Mouse (Mus musculus) induced T-regulatory cell, adult 2 months (primary cell): ENCODE measurements around the gene Slc25a19.

ENCODE experiments used
- DNase-seq: peaks from one replicate; pipeline ENCODE4 v3.0.0-alpha.2; 2012; ENCODE audit warnings: low read depth

Slc25a19 gene

DNA sequence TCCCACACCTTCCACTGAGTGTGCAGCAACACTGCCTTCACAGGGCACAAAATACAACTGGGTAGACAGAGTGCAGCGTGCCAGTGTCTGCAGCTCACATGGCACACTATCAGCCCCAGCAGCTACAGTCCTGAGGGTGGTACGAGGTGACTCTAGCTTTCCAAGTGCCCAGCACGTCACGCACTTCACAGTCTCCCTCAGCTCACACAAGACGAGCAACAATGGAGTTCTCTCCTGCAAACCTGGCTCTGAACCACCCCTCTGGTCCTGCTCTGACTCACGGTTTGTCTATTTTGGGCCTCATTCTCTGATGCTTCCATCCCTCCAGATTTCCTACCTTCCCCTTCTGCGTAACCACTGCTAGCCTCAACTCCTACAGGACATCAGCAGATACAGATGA, 28.4 kb downstream of the Slc25a19 start:
- DNase-seq: no peak

DNA sequence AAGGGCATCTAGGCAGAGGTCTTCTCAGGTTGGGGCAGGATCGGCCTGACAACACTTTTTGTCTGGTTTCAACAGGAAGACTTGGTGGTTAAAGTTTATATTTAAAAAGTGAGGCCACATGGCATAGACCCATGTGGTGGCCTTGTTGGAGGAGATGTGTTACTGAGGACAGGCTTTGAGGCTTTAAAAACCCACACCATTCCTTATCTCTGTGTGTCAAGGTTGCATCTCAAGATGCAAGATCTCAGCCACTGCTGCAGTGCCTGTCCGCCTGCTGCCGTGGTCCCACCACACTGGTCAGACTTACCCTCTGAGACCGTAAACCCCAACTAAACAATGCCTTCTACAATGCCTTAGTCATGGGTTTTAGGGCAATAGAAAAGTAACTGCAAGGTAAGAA, 29.8 kb downstream of the Slc25a19 start:
- DNase-seq: no peak

DNA sequence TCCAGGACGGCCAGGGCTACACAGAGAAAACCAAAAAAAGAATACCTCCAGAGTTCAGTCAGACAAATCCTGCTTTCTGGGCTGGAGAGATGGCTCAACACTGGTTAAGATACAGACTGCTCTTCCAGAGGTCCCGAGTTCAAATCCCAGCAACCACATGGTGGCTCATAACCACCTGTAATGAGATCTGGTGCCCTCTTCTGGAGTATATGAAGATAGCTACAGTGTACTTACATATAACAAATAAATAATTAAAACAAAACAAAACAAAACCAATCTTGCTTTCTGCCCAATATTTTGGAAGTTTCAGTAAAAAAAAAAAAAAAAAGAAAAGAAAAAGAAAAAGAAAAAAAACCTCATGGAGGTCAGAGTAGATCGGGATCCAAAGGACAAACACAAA, 32.9 kb downstream of the Slc25a19 start:
- DNase-seq: no peak

DNA sequence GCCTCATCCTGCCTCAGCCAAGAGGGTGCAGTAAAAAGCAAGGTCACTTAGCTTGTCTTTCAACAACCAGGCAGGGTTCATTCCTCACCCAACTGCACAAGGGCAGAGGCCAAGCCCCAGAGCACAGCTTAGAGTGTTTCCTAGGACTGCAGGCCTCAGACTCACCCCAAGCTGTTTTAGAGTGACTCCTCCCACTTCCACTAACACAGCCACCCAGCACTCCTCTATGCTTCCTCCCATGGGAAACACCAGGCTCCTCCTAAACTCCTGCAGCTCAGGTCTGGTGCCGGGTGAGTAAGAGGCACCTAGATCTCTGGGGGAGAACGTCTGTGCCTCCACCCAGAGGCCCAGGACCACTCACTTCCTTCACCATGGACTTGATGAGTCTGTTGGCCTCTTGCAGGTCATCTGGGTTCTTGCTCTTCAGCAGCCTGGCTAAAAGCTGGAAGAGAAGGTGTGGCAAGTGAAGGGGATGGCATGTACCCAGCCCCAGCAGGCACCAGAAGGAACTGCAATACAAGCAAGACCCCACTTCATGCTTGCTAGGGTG, 37.5 kb downstream of the Slc25a19 start:
- no peak for DNase-seq

DNA sequence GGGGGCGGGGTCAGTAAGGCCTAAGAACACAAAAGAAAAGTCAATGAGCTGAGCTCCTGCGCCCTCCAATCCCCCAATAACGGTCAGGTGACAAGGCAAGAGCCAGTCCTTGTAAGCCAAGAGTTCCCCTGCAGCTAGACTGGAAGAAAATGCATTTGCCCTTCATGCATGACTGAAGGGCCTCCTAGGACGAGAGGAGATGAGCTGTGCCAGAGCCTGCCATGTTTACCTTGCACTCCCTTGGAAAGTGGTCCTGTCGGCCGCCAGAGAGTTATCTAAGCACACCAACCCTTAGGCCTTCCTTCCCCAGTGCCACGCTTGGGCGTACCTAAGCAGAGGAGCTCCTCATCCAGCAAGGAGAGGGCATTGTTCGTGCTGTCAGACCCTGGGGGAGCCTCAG, 40.1 kb downstream of the Slc25a19 start:
- DNase-seq: no peak

DNA sequence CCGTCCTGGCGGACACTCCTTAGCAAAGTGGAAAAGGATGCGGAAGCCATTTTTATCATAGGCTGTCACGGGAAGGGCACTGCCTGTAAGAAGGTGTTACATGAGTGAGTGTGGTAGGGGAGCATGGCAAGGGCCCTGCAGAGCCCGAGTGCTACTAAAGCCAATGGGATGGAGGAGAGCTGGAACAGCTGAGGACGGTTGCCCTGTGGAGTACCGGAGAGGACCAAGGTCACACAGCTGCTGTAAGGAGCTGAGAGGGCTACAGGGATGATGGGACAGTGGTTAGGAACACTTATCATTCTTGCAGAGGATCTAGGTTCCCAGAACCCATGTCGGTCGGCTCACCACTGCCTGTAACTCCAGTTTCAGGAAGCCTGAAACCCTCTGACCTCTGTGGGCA, 41.7 kb downstream of the Slc25a19 start:
- no peak for DNase-seq

DNA sequence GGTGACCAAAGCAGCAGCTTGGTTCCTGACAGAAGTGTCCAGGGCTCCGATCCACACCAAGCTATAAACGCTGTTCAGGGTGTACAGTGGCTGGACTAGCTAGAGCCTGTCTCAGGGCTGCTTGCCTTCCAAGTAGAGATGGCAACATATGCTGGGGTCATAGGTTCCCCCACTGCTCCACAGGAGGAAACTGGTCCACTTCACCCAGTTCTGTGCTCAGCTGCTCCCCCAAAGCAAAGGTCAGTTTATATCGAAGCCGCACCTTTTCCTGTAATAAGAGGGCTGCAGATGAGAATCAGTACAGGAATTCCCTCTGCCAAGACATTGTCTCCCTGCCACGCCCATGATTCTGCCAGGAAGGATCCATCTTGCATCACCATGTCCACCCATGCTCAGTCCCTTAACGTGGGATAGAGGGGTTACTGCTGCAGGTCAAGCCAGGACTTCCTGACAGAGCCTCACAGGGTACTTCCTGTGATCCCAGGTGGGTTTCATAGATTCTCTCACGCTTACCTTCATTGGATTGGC, 42.5 kb downstream of the Slc25a19 start:
- no peak for DNase-seq

DNA sequence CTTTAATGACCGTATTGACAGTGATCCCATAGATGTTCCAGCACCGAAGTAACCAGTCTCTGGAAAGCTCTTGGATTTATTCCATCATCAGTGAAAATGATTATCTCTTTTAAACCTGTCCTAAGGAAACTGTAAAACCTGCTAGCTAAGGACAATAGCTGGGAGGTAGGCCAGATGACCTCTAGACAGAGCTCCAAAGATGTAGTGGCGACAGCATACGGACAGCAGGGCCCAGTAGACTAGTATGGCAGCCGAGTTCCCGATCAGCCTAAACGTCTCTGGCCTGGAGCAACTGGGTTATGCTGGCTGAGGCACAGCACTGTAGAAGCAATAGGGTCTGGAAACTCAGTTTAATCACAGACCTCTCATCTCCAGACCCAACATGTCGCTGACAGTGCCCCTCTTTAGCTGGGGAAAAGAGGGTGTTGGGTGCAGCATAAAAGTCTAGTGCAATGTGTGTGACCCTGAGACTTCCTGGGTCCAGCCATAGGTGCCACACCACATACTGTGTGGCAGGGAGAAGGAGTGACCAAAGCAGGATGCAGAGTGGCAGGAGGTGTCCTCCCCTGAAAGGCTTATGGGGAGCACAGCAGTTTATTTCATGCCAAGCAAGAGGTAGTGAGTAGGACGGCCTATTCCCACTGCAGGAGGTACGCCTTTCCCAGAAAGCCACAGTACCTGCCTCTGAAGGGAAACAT, 43.6 kb downstream of the Slc25a19 start:
- no peak for DNase-seq

DNA sequence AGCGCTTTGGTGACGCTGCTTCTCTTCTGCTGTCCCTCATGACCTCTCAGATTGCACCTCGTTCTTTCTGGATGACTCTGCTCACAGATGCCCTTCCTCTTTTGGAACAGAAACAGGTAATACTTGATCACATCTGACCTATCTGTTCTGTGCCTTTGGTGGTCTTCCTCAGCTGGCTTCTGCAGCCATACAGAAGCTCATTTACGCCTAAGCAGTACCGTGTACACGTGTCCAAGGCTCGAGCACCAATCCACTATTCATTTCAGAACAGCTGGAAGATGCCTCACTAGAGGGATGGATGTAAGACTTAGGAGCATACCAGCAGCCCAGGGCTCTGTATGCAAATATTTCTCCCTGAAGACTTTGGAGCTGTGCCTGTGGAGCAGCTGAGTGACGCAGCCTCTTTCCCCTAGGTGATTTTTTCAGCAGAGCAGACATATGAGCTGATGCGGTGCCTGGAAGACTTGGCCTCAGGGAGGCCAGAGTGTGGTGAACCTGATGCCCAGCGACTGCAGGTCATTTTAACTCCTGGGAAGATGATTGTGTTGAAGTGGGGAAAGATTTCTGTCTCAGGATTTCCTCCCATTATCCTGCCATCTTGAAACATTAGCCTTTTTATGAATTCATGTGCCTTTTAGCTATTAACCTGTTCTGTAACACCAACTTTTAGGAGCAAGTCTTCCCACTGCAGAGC, 45.0 kb downstream of the Slc25a19 start:
- DNase-seq: no peak

DNA sequence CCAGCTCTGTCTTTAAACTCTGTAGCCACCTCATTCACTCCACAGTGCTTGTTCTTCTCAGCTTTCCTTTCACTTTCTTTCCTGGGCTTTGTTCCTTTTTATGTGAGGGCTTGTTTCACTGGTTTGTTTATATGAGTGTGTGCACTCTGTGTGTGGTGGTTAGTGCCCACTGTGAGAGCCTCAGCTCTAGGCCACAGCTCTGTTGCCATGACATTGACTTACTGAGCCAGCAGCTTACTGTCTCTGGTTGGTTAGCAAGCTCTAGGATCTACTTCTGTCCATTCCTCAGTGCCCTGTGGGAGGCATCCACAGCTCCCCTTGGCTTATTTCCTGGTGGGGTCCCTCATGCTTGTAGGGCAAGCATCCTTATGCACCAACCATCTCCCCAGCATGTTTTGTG, 49.0 kb downstream of the Slc25a19 start:
- no peak for DNase-seq

DNA sequence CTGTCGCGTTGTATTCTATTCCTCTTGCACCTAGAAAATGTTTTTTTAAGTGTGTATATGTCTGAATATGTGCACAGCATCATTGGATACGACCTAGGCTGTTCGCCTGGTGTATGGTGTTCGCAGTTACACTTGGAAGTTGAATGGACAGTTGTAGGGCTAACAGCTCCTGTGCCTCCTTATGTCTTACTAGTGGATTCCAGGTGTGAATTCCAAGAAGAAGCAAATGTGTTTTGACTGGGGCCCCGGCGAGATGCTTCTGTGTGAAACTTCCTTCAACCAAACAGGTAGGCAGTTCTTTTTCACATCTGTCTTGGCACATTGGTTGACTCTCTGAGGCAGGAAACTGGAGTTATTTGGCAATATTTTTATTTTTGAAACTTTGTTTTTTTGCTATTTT, 63.1 kb downstream of the Slc25a19 start:
- DNase-seq: peak; percentile 27
